Mouse (Mus musculus): ENCODE measurements around the gene Gm49369. TPM values are rescaled to one million over a fixed set of nuclear protein-coding genes. Genes with fewer than 3 reads are reported as not detected.

The Gm49369 gene
- total RNA-seq, 1 experiment = 17.8 TPM

DNA sequence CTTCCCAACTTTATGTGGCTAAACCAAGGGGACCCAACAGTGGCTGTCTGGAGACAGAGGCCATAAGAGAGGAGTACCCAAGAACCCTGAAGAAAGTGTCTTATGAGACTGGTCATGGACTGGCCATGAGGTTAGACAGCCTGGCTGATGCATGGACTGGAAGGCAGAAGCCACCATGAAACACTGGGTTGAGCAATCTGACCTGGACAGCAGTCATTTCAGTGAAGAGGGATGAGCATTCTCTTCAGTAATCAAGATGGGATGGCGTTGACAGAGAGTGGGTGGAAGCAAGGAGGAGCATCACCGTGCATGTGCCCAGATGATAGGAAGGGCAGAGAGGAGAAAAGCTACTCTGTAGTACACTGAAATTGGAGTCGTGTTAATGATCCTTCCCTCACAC is 8.6 kb upstream of the Gm49369 start:
- Histone ChIP-seq H3K9me3 (ENCODE audit: control insufficient read depth, insufficient read depth, low read depth, low read length) (no peaks in the 10 kb centered on the region), H3K4me3 (ENCODE audit: insufficient read depth in 1 of 2, low read depth in 1 of 2, low read length in 2 of 2, poor library complexity in 1 of 2, severe bottlenecking in 1 of 2) (no peak overlapping the region), H3K27ac (ENCODE audit: insufficient read depth, low read depth, low read length, poor library complexity, severe bottlenecking) (no peak overlapping the region), H3K4me1 (ENCODE audit: control insufficient read depth in 2 of 2, insufficient read depth in 2 of 2, low read length in 2 of 2, poor library complexity in 1 of 2) (peaks cover 0 to 19% of the 10 kb centered on the region in 2 experiments), H3K36me3 (ENCODE audit: control insufficient read depth, insufficient read depth, low read length, poor library complexity, severe bottlenecking) (peaks cover under 1% of the 10 kb centered on the region; the same call in 1 of the 2 replicates), H3K9ac (ENCODE audit: insufficient read depth, low read depth, low read length, poor library complexity, severe bottlenecking) (no peak overlapping the region)
- TF ChIP-seq ZC3H11A (IDR thresholded peaks at IDR 0.05; ENCODE audit: borderline replicate concordance, low read depth, low read length) (no peak), CHD2 (IDR thresholded peaks at IDR 0.05; ENCODE audit: low read depth, low read length) (no peak), ZNF384 (IDR thresholded peaks at IDR 0.05; ENCODE audit: low read depth, low read length) (no peak), HCFC1 (IDR thresholded peaks at IDR 0.05; ENCODE audit: borderline replicate concordance, insufficient read depth, low read length) (no peak), MAFK (IDR thresholded peaks at IDR 0.05; ENCODE audit: insufficient read depth, low read depth, low read length) (no peak)
- in situ Hi-C loops (cut with MboI; ENCODE audit: low sequenced_read_pairs in 2 of 2, unreplicated experiment in 2 of 2) = no loop called here
- no peak for DNase-seq (ENCODE audit: low read depth, low spot score)

DNA sequence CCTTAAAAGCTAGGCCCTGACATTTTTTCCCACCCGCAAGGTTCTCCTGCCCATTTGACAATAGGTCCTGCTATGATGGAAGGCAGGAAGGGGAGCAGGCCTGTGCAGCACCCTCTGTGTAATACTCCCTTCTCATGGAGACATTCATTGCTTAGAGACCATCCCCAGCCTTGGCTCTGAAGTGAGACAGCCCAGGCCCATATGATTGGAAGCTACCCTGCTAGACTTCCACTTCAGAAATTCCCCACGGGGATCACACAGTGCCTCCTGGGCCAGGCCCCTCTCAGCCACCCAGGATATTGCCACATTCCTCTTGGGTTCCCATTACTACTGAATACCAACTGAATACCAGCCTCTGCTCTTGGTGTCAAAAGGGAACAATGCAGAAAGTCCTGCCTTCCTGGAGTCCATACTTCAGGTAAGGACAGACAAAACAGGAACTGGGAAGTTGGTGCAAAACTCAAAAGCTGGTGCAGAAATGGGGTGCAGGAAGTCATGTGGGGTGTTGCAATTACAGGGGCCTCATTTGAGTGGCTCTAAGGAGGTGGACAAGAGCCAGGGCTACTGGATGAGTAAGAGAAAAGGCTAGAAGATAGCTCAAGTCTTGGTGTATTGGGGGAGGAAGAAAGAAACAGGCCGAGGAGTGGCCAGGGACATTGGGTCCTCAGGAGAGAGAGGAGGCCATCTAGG is 7.6 kb upstream of the Gm49369 start:
- H3K27ac ChIP-seq (ENCODE audit: insufficient read depth, low read depth, low read length, poor library complexity, severe bottlenecking) = no peak overlapping the region
- DNase-seq (ENCODE audit: low read depth, low spot score) = no peak
- peaks cover 0 to 27% of the 10 kb centered on the region in 2 experiments for H3K4me1 ChIP-seq (ENCODE audit: control insufficient read depth in 2 of 2, insufficient read depth in 2 of 2, low read length in 2 of 2, poor library complexity in 1 of 2)
- H3K9me3 ChIP-seq (ENCODE audit: control insufficient read depth, insufficient read depth, low read depth, low read length) = no peaks in the 10 kb centered on the region
- peaks cover 10% of the 10 kb centered on the region for H3K36me3 ChIP-seq (ENCODE audit: control insufficient read depth, insufficient read depth, low read length, poor library complexity, severe bottlenecking)
- TF ChIP-seq MAFK (IDR thresholded peaks at IDR 0.05; ENCODE audit: insufficient read depth, low read depth, low read length) (no peak), HCFC1 (IDR thresholded peaks at IDR 0.05; ENCODE audit: borderline replicate concordance, insufficient read depth, low read length) (no peak), ZC3H11A (IDR thresholded peaks at IDR 0.05; ENCODE audit: borderline replicate concordance, low read depth, low read length) (no peak), CHD2 (IDR thresholded peaks at IDR 0.05; ENCODE audit: low read depth, low read length) (no peak), ZNF384 (IDR thresholded peaks at IDR 0.05; ENCODE audit: low read depth, low read length) (no peak)
- H3K9ac ChIP-seq (ENCODE audit: insufficient read depth, low read depth, low read length, poor library complexity, severe bottlenecking) = no peak overlapping the region
- no peak overlapping the region for H3K4me3 ChIP-seq (ENCODE audit: insufficient read depth in 1 of 2, low read depth in 1 of 2, low read length in 2 of 2, poor library complexity in 1 of 2, severe bottlenecking in 1 of 2)
- in situ Hi-C loops (cut with MboI; ENCODE audit: low sequenced_read_pairs in 2 of 2, unreplicated experiment in 2 of 2) = no loop called here

DNA sequence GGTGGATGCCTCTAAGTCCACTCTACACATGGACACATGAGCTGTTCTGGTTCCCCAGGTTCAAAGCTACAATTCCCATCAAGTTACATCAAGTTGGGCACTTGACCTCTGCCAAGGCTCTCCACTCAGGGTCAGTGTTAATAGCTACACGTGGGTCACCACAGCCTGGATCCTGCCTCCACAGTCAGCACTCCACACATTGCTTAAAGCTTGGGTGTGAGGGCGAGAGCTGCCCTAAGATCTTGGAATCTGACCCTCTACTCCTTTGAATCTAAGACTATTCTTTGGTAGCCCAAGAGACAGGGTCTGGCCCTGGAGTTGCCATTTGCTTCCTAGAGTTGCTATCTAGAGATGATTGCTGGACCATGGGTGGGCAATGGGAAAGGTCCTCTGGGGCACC is 6.3 kb upstream of the Gm49369 start:
- Histone ChIP-seq H3K9ac (ENCODE audit: insufficient read depth, low read depth, low read length, poor library complexity, severe bottlenecking) (no peak overlapping the region), H3K4me1 (ENCODE audit: control insufficient read depth in 2 of 2, insufficient read depth in 2 of 2, low read length in 2 of 2, poor library complexity in 1 of 2) (peaks cover 0 to 27% of the 10 kb centered on the region in 2 experiments), H3K9me3 (ENCODE audit: control insufficient read depth, insufficient read depth, low read depth, low read length) (no peaks in the 10 kb centered on the region), H3K27ac (ENCODE audit: insufficient read depth, low read depth, low read length, poor library complexity, severe bottlenecking) (no peak overlapping the region), H3K4me3 (ENCODE audit: insufficient read depth in 1 of 2, low read depth in 1 of 2, low read length in 2 of 2, poor library complexity in 1 of 2, severe bottlenecking in 1 of 2) (no peak overlapping the region), H3K36me3 (ENCODE audit: control insufficient read depth, insufficient read depth, low read length, poor library complexity, severe bottlenecking) (peaks cover 24% of the 10 kb centered on the region)
- no peak for DNase-seq (ENCODE audit: low read depth, low spot score)
- in situ Hi-C loops (cut with MboI; ENCODE audit: low sequenced_read_pairs in 2 of 2, unreplicated experiment in 2 of 2) = no loop called here
- no peak for TF ChIP-seq CHD2 (IDR thresholded peaks at IDR 0.05; ENCODE audit: low read depth, low read length)
- TF ChIP-seq ZC3H11A (IDR thresholded peaks at IDR 0.05; ENCODE audit: borderline replicate concordance, low read depth, low read length) = no peak
- TF ChIP-seq MAFK (IDR thresholded peaks at IDR 0.05; ENCODE audit: insufficient read depth, low read depth, low read length) = no peak
- no peak for TF ChIP-seq ZNF384 (IDR thresholded peaks at IDR 0.05; ENCODE audit: low read depth, low read length)
- TF ChIP-seq HCFC1 (IDR thresholded peaks at IDR 0.05; ENCODE audit: borderline replicate concordance, insufficient read depth, low read length) = no peak

DNA sequence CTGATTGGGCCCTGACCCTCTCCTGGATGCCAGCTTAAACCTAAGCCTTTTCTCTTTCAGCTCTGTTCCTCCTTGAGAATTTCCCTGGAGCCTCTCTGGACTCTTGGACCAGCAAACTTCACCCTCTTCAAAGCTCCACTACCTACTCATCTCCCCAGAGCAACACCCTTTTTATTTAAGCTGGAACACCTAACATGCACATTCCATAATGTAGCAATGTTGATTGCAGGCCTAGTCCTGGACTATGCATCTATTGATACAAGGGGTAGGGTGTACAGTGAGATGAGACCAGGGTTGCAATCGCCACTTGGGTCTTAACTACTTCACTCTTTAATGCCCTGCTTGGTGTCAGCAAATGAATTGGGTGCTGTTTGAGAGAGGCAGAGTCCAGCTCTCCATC is 5.7 kb upstream of the Gm49369 start:
- in situ Hi-C loops (cut with MboI; ENCODE audit: low sequenced_read_pairs in 2 of 2, unreplicated experiment in 2 of 2) = no loop called here
- Histone ChIP-seq H3K27ac (ENCODE audit: insufficient read depth, low read depth, low read length, poor library complexity, severe bottlenecking) (no peak overlapping the region), H3K4me1 (ENCODE audit: control insufficient read depth in 2 of 2, insufficient read depth in 2 of 2, low read length in 2 of 2, poor library complexity in 1 of 2) (peaks cover 0 to 21% of the 10 kb centered on the region in 2 experiments; a peak in 2 of 4 replicates), H3K4me3 (ENCODE audit: insufficient read depth in 1 of 2, low read depth in 1 of 2, low read length in 2 of 2, poor library complexity in 1 of 2, severe bottlenecking in 1 of 2) (no peak overlapping the region), H3K9me3 (ENCODE audit: control insufficient read depth, insufficient read depth, low read depth, low read length) (no peaks in the 10 kb centered on the region), H3K9ac (ENCODE audit: insufficient read depth, low read depth, low read length, poor library complexity, severe bottlenecking) (no peak overlapping the region), H3K36me3 (ENCODE audit: control insufficient read depth, insufficient read depth, low read length, poor library complexity, severe bottlenecking) (peaks cover 29% of the 10 kb centered on the region)
- DNase-seq (ENCODE audit: low read depth, low spot score) = no peak
- TF ChIP-seq HCFC1 (IDR thresholded peaks at IDR 0.05; ENCODE audit: borderline replicate concordance, insufficient read depth, low read length) (no peak), ZC3H11A (IDR thresholded peaks at IDR 0.05; ENCODE audit: borderline replicate concordance, low read depth, low read length) (no peak), MAFK (IDR thresholded peaks at IDR 0.05; ENCODE audit: insufficient read depth, low read depth, low read length) (no peak), CHD2 (IDR thresholded peaks at IDR 0.05; ENCODE audit: low read depth, low read length) (no peak), ZNF384 (IDR thresholded peaks at IDR 0.05; ENCODE audit: low read depth, low read length) (no peak)

All from ES-E14 (cell line).